Mouse (Mus musculus) kidney, embryonic 16.5 days (tissue): ENCODE results near the gene Kcnd3. TPM values are rescaled to one million over a fixed set of nuclear protein-coding genes. Genes with fewer than 3 reads are reported as not detected.

Experiments
- ATAC-seq: fragments of 200-750 bp; cut with Nextera tagmentation; 2 replicates; pipeline ENCODE4 v1.8.0; 2017; ENCODE audit warnings: moderate TSS enrichment; ENCODE audit not compliant: low FRiP score, low TSS enrichment
- H3K27ac ChIP-seq: fragments of 300-500 bp; sonication (generic); 2 replicates; pipeline ENCODE4 v1.5.1; 2014; ENCODE audit warnings: low read length
- H3K27me3 ChIP-seq: fragments of 300-500 bp; sonication (generic); 2 replicates; pipeline ENCODE4 v1.6.1; 2014; ENCODE audit warnings: low read length, control low read depth, mixed read lengths; ENCODE audit not compliant: insufficient read depth
- H3K36me3 ChIP-seq: fragments of 300-500 bp; sonication (generic); 2 replicates; pipeline ENCODE4 v1.6.1; 2014; ENCODE audit warnings: low read length, control low read depth, mixed read lengths; ENCODE audit not compliant: insufficient read depth
- H3K4me1 ChIP-seq: fragments of 300-500 bp; sonication (generic); 2 replicates; pipeline ENCODE4 v1.6.1; 2014; ENCODE audit warnings: low read length, control low read depth, mixed read lengths; ENCODE audit not compliant: insufficient read depth
- H3K4me2 ChIP-seq: fragments of 300-500 bp; sonication (generic); replicated peaks from 2 replicates; pipeline ENCODE4 v1.6.1; 2014; ENCODE audit warnings: low read depth, low read length
- H3K4me3 ChIP-seq: fragments of 300-500 bp; sonication (generic); 2 replicates; pipeline ENCODE4 v1.5.1; 2014; ENCODE audit warnings: mild to moderate bottlenecking, low read length
- H3K9ac ChIP-seq: fragments of 300-500 bp; sonication (generic); replicated peaks from 2 replicates; pipeline ENCODE4 v1.6.1; 2014; ENCODE audit warnings: low read length
- H3K9me3 ChIP-seq: fragments of 300-500 bp; sonication (generic); 2 replicates; pipeline ENCODE4 v1.6.1; 2016; ENCODE audit warnings: low read length, control low read depth
- WGBS: fragments of 180-500 bp; shearing (Covaris S2); extraction: QIAGEN DNeasy Blood & Tissue Kit; methylation state at CpG from one replicate; pipeline ENCODE4 v1.1.7; 2014; 5-methylcytosine and 5-hydroxymethylcytosine counted together
- polyA plus RNA-seq: library from polyadenylated mRNA; unstranded; fragments of >200 nt; fragmentation: Nextera tagmentation; extraction: Ambion mirVana; gene quantifications from 2 replicates; pipeline ENCODE4 v1.2.1, GENCODE M21; 2015

Kcnd3 gene
- polyA plus RNA-seq, 1 experiment from 2014 or later: 2.7 TPM

DNA sequence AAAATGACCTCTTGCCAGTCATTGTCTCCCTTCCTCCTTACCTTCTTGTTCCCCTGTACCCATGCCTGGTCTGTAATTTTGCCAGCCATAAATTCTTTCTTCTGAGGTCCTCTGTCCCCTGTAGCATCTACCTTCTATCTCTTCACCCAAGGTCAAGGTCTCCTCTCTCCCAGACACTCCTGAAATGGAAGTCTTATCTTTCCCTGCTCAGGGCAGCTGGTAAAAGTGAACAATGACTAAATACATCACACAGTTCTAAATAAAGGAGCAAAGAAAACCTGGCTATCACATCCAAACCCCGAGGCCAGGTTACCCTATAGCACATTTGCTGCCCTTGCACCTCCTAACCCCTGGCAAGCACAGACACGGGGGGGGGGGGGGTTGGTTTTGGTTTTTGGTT is 208.4 kb downstream of the Kcnd3 start:
- 68% methylated on average over 2 of the region's 2 CpGs for WGBS
- no peaks in the 10 kb centered on the region for H3K9me3 ChIP-seq
- no peaks in the 10 kb centered on the region for H3K4me1 ChIP-seq
- no peak overlapping the region for H3K27ac ChIP-seq
- H3K9ac ChIP-seq: no peak overlapping the region
- no peak overlapping the region for H3K4me2 ChIP-seq
- H3K27me3 ChIP-seq: no peaks in the 10 kb centered on the region
- no peak for ATAC-seq
- no peak overlapping the region for H3K4me3 ChIP-seq
- no peaks in the 10 kb centered on the region for H3K36me3 ChIP-seq

DNA sequence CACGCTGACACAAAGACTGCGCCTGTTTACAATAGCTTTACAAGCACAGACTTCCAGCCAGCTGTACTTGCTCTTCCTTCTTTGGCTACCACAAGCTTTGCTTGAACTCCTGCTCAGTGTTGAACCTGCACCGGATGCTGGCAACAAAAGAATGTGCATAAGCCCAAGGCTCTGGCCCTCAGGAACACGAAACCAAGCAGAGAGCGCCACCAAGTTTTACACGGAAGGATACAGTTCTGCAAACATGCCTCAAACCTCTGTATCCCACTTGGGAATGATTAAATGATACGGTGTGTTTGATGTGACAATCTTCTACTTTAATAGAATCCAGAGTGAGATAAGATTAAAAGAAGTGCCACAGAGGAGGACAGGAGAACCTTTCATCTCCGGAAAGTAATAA is 210.9 kb downstream of the Kcnd3 start:
- WGBS: 79% methylated on average over 8 of the region's 8 CpGs
- no peaks in the 10 kb centered on the region for H3K27me3 ChIP-seq

DNA sequence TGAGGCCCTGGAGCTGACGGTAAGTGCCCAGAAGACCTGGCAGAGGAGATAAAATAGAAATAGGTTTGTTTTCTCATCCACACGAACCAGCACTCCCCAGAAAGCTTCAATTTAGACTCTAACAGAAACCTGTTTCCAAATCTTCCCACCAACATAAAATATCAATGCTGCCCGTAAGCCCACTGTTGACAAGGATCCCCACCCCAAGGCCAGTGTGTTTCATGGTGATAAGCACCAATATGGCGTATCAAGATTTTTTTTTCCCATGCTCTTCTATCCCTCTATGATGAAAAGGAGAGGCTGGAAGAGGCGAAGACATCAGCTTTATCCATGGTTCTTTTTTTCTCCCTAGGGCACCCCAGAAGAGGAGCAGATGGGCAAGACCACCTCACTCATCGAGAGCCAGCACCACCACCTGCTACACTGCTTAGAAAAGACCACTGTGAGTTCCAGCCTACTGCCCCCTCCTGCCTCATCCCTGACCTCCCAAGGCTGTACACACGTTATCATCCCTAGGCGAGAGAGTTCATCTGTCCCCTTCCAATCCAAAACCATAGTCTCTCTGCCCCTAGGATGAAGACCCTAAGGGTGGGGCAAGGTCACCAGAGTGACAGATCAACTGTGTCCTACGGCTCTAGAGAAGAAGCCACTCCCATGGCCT is 213.1 kb downstream of the Kcnd3 start:
- Histone ChIP-seq H3K36me3 (no peaks in the 10 kb centered on the region), H3K9ac (no peak overlapping the region), H3K4me3 (no peak overlapping the region), H3K4me2 (no peak overlapping the region), H3K27ac (no peak overlapping the region), H3K9me3 (no peaks in the 10 kb centered on the region), H3K4me1 (no peaks in the 10 kb centered on the region), H3K27me3 (no peaks in the 10 kb centered on the region)
- 87% methylated on average over 9 of the region's 9 CpGs for WGBS
- no peak for ATAC-seq

More for the DNA sequence above, 210.9 kb downstream of the Kcnd3 start:
- no peak overlapping the region for H3K27ac ChIP-seq
- H3K36me3 ChIP-seq: no peaks in the 10 kb centered on the region
- H3K4me2 ChIP-seq: no peak overlapping the region
- H3K4me1 ChIP-seq: no peaks in the 10 kb centered on the region
- H3K9me3 ChIP-seq: no peaks in the 10 kb centered on the region
- no peak overlapping the region for H3K9ac ChIP-seq
- no peak overlapping the region for H3K4me3 ChIP-seq
- no peak for ATAC-seq

DNA sequence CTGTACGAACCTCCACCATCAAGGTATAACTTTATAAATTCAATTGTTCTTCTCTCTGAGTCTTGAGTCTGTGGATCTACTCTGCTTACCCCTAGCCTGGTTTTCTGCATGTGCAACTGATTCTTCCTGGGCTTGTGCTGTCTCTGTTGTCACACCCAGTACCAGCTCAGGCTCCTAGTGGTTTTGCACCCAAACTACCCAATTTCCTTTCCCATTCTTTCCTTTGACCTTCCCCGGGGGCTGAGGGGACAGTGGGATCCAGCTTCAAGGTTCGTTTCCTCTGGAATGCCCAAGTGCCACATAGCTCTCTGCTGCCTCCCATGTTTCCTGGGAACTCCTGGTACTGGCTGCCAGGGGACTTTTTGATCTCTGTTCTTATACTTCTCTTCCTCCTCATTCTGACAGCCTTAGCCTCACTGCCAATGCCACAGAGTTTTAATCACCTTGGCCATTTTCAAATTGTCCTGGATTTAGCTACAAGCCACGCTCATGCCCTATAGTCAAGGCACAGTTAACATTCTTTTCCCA is 214.9 kb downstream of the Kcnd3 start:
- H3K9me3 ChIP-seq: no peaks in the 10 kb centered on the region
- no peak overlapping the region for H3K27ac ChIP-seq
- no peaks in the 10 kb centered on the region for H3K36me3 ChIP-seq
- H3K4me3 ChIP-seq: no peak overlapping the region
- ATAC-seq: no peak
- H3K9ac ChIP-seq: no peak overlapping the region
- no peaks in the 10 kb centered on the region for H3K4me1 ChIP-seq
- H3K27me3 ChIP-seq: no peaks in the 10 kb centered on the region
- WGBS: 47% methylated on average over 4 of the region's 4 CpGs
- no peak overlapping the region for H3K4me2 ChIP-seq

DNA sequence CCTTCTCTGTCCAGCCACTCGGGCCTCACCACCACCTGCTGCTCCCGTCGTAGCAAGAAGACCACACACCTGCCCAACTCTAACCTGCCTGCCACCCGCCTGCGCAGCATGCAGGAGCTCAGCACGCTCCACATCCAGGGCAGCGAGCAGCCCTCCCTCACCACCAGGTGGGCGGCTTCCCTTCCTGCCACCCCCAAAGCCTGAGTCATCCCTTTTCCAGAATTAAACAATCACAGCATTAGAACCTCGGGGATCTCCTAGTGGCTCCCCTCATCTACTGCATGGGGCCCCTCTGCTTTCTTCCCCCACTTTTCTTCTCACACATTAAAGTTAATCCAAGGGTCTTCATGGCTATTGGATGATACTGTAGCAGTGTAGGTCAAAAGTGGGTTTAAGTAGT is 216.0 kb downstream of the Kcnd3 start:
- Histone ChIP-seq H3K27ac (no peak overlapping the region), H3K9me3 (no peaks in the 10 kb centered on the region), H3K4me1 (no peaks in the 10 kb centered on the region), H3K4me3 (no peak overlapping the region), H3K4me2 (no peak overlapping the region), H3K27me3 (no peaks in the 10 kb centered on the region), H3K36me3 (no peaks in the 10 kb centered on the region), H3K9ac (no peak overlapping the region)
- no peak for ATAC-seq
- 51% methylated on average over 9 of the region's 9 CpGs for WGBS

DNA sequence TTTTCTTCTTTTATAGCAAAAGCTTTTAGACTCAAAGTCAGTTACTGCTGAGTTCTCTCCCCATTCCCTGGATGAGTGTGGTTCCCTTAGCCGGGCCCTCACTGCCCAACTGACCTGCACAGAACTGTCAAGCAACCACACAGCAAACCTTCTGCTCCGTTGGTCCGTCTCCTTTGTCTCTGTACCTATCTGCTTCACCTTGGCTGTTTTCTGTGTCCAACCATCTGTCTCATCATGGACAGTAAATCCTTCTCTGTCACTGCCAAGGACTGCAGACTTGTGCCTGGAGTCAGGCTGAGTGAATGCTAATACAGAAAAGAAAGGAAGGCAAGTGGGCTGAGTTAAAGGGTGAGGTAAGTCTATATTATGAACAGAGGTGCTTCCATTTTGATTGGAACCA is 217.6 kb downstream of the Kcnd3 start:
- ATAC-seq: no peak
- H3K4me2 ChIP-seq: no peak overlapping the region
- no peaks in the 10 kb centered on the region for H3K36me3 ChIP-seq
- H3K27me3 ChIP-seq: no peaks in the 10 kb centered on the region
- H3K27ac ChIP-seq: no peak overlapping the region
- WGBS: 78% methylated on average over 3 of the region's 3 CpGs
- H3K9ac ChIP-seq: no peak overlapping the region
- H3K9me3 ChIP-seq: no peaks in the 10 kb centered on the region
- no peak overlapping the region for H3K4me3 ChIP-seq
- H3K4me1 ChIP-seq: no peaks in the 10 kb centered on the region

DNA sequence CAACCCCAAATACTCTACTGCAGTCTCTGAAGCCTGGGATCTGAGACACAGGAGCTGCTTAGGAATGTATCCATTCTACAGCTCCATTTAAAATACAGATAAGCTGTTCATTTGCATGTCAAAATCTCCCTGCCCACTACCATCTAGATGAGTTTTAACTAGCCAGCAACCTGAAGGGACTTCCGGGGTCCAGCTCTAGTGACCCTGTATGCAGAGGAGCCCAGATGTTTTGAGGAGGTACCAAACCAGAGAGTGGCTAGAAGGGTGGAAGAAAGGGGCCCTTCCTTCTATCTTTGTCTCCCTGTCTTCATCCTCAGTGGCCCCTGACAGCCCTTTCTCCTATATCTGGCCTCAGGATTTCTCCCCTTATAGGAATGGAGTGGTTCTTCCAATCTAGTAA is 218.7 kb downstream of the Kcnd3 start:
- whole genome bisulfite sequencing: 86% methylated on average over 1 of the region's 1 CpGs
- Histone ChIP-seq H3K27me3 (no peaks in the 10 kb centered on the region), H3K4me1 (no peaks in the 10 kb centered on the region), H3K36me3 (no peaks in the 10 kb centered on the region), H3K4me3 (no peak overlapping the region), H3K9ac (no peak overlapping the region), H3K9me3 (no peaks in the 10 kb centered on the region), H3K4me2 (no peak overlapping the region), H3K27ac (no peak overlapping the region)
- ATAC-seq: no peak

DNA sequence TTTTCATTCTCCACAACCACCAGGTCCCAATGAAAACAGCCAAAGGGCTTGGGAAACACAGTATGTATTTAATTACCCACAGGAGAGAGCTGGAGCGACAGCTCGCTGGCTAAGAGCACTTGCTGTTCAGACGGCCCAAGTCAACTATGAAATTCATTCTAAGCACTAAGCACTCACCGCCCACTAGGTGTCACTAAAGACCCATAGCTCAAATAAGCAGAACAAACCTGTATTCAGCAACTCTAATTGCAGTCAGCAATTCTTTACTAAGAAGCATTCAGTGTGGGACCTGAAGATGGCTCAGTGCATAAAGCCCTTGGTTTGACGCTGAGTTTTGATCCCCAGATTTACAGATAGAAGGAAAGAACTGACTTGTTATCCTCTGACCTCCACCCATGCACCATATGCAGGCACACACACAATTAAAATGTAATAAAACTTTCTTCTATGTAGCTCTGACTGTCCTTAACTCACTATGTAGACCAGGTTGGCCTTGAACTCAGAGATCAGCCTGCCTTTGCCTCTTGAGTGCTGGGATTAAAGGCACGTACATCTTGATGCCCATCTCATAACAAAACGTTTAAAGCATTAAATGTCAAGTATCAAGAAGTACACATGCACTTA is 222.6 kb downstream of the Kcnd3 start:
- H3K27ac ChIP-seq: no peak overlapping the region
- no peaks in the 10 kb centered on the region for H3K27me3 ChIP-seq
- H3K36me3 ChIP-seq: peaks cover 15% of the 10 kb centered on the region
- no peak overlapping the region for H3K9ac ChIP-seq
- no peak overlapping the region for H3K4me3 ChIP-seq
- H3K4me2 ChIP-seq: no peak overlapping the region
- H3K4me1 ChIP-seq: no peaks in the 10 kb centered on the region
- H3K9me3 ChIP-seq: no peaks in the 10 kb centered on the region
- WGBS: 20% methylated on average over 7 of the region's 7 CpGs
- peak; percentile 77 for ATAC-seq

DNA sequence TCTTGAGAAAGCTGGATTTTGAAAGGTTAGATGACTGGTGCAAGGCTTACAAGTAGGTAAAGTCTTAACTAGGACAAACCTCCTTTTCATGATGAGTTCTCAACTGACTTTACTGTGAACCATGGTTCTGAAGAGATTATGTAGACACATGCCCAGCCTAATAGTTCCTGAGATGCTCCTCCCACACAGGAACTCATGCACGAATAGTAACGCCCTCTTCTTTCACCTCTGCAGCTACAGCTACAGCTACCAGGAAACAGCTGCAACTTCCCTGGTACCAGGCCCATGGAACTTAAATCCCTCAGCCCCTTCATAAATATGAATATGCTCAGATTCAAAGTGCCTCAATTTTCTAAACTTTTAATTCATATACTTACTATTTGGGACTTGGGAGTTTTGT is 223.8 kb downstream of the Kcnd3 start:
- ATAC-seq: no peak
- Histone ChIP-seq H3K4me2 (no peak overlapping the region), H3K4me1 (no peaks in the 10 kb centered on the region), H3K36me3 (peaks cover 21% of the 10 kb centered on the region), H3K9me3 (no peaks in the 10 kb centered on the region), H3K27me3 (no peaks in the 10 kb centered on the region), H3K27ac (no peak overlapping the region), H3K9ac (no peak overlapping the region), H3K4me3 (no peak overlapping the region)
- 39% methylated on average over 2 of the region's 2 CpGs for WGBS

DNA sequence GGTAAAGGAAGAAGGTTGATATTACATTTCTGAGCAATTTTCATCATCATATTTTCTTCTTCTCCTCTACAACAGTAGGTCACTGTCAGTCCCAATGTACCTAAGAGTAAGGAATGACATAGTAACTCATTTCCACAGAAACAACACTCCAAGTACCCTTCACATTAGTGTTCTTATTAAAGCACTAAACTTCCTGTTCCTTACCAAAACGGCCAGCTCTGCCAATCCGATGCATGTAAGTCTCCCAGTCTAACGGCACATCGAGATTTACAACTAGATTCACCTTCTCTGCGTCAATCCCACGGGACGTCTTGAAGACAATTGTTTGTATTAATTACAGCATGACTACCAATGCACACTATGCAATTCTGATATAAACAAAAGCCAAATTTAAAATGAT is 228.2 kb downstream of the Kcnd3 start:
- 89% methylated on average over 7 of the region's 7 CpGs for WGBS
- no peak overlapping the region for H3K4me2 ChIP-seq
- H3K36me3 ChIP-seq: peaks cover 40% of the 10 kb centered on the region
- ATAC-seq: no peak
- no peaks in the 10 kb centered on the region for H3K9me3 ChIP-seq
- no peak overlapping the region for H3K4me3 ChIP-seq
- H3K4me1 ChIP-seq: no peaks in the 10 kb centered on the region
- no peaks in the 10 kb centered on the region for H3K27me3 ChIP-seq
- no peak overlapping the region for H3K9ac ChIP-seq
- H3K27ac ChIP-seq: no peak overlapping the region
